Mouse (Mus musculus) right cerebral cortex, postnatal 10 days (tissue): ENCODE results near the gene Thnsl2.
A peak's percentile ranks its signal among the peaks of the same experiment; 100 is the strongest.

Source experiments
- DNase-seq, 2 experiments: peaks; one replicate each; pipeline ENCODE4 v3.0.0; 2021; ENCODE audit warnings: low spot score in 2 of 2

Thnsl2 gene

GRCm38 (mm10) chr6:71133559-71133958, 10.7 kb downstream of the Thnsl2 start:
- no peak for DNase-seq

- DNase-seq, result no peak
Measured at GRCm38 (mm10) chr6:71131038-71131437, 13.2 kb downstream of the Thnsl2 start.

GRCm38 (mm10) chr6:71130269-71130668, 14.0 kb downstream of the Thnsl2 start:
- no peak for DNase-seq

GRCm38 (mm10) chr6:71129071-71129470, 15.2 kb downstream of the Thnsl2 start:
- no peak for DNase-seq

- DNase-seq, result no peak
Measured at GRCm38 (mm10) chr6:71126290-71126689, 17.9 kb downstream of the Thnsl2 start.

GRCm38 (mm10) chr6:71125043-71125893, 19.0 kb downstream of the Thnsl2 start:
- DNase-seq, result peak; percentile 80 to 88

- no peak for DNase-seq
Measured at GRCm38 (mm10) chr6:71119577-71120254, 24.5 kb downstream of the Thnsl2 start.

- no peak for DNase-seq
Measured at GRCm38 (mm10) chr6:71111419-71112113, 32.7 kb downstream of the Thnsl2 start.

- DNase-seq, result peak in 1 of 2 experiments; percentile 23
Measured at GRCm38 (mm10) chr6:71106170-71106945, 37.9 kb downstream of the Thnsl2 start.

GRCm38 (mm10) chr6:71096126-71096525, 48.1 kb downstream of the Thnsl2 start:
- DNase-seq, result no peak

- peak; percentile 24 to 29 for DNase-seq
Measured at GRCm38 (mm10) chr6:71094693-71095092, 49.5 kb downstream of the Thnsl2 start.

- no peak for DNase-seq
Measured at GRCm38 (mm10) chr6:71093686-71094085, 50.6 kb downstream of the Thnsl2 start.

- no peak for DNase-seq
Measured at GRCm38 (mm10) chr6:71090475-71090874, 53.8 kb downstream of the Thnsl2 start.

- DNase-seq, result no peak
Measured at GRCm38 (mm10) chr6:71089735-71090134, 54.5 kb downstream of the Thnsl2 start.

- no peak for DNase-seq
Measured at GRCm38 (mm10) chr6:71088992-71089391, 55.2 kb downstream of the Thnsl2 start.

- no peak for DNase-seq
Measured at GRCm38 (mm10) chr6:71083441-71083840, 60.8 kb downstream of the Thnsl2 start.

GRCm38 (mm10) chr6:71082084-71082483, 62.2 kb downstream of the Thnsl2 start:
- no peak for DNase-seq

GRCm38 (mm10) chr6:71081230-71081629, 63.0 kb downstream of the Thnsl2 start:
- no peak for DNase-seq
